In genomic region chr5:88768201-88768600, GRCm38 (mm10) we compare ENCODE assay signal across 20 mouse cellular contexts. TPM values are rescaled to one million over a fixed set of nuclear protein-coding genes. Genes with fewer than 3 reads are reported as not detected.
DNase-seq lines count a peak whose midpoint lies in the region; ATAC-seq and TF ChIP-seq lines count a peak whose summit lies in the region.
"Had no signal": no experiment of that assay in that cellular context is flagged by ENCODE, and none has a peak within 500 bp of the region (broad histone marks: within the 10 kb centered on the region; RNA-seq: fewer than 3 reads in every experiment).

No protein-coding gene starts in this region.

- no peaks in the 10 kb centered on the region for H3K9me3 ChIP-seq in G1E (replicated peaks)
- H3K9me3 ChIP-seq in intestine, postnatal 0 days (ENCODE audit: control insufficient read depth), result no peaks in the 10 kb centered on the region
- no peaks in the 10 kb centered on the region for H3K9me3 ChIP-seq in liver, embryonic 15.5 days (replicated peaks)
- H3K9me3 ChIP-seq: forebrain, embryonic 15.5 days; hindbrain, embryonic 15.5 days; midbrain, embryonic 15.5 days had no signal

- no peak for TF ChIP-seq CTCF in G1E (IDR thresholded peaks at IDR 0.05; ENCODE audit: low read depth, low read length)
- TF ChIP-seq CTCF in bone marrow, adult 2 months (IDR thresholded peaks at IDR 0.05; ENCODE audit: control insufficient read depth, insufficient read depth, low read length), result no peak
- 0 out of 2 replicates have a peak, but pooled peaks have one; percentile 23 for TF ChIP-seq CTCF in intestine, postnatal 0 days (IDR thresholded peaks at IDR 0.05; ENCODE audit: low read depth)
- TF ChIP-seq CTCF in kidney, adult 2 months (conservative IDR thresholded peaks at IDR 0.05; ENCODE audit: insufficient read depth, insufficient read length, low read depth, low read length), result no peak

- 58% methylated on average over 6 of the region's 6 CpGs for whole genome bisulfite sequencing in bone marrow, adult 2 months
- 45% methylated on average over 6 of the region's 6 CpGs for WGBS in intestine, postnatal 0 days
- 33% methylated on average over 6 of the region's 6 CpGs for WGBS in liver, embryonic 15.5 days (ENCODE audit: insufficient replicate concordance)
- 87% methylated on average over 6 of the region's 6 CpGs for WGBS in kidney, adult 2 months

- no peak overlapping the region; the same call in 1 of the 2 replicates for H3K4me3 ChIP-seq in G1E (ENCODE audit: low read depth, low read length)
- H3K4me3 ChIP-seq in bone marrow, adult 2 months (replicated peaks; ENCODE audit: control insufficient read depth, low read depth, low read length), result peak overlapping the region; percentile 41
- H3K4me3 ChIP-seq in intestine, postnatal 0 days (ENCODE audit: low read depth, low read length), result no peak overlapping the region
- H3K4me3 ChIP-seq in liver, embryonic 15.5 days (replicated peaks), result peak overlapping the region; percentile 82
- H3K4me3 ChIP-seq in kidney, adult 2 months (ENCODE audit: insufficient read depth, low read depth, low read length), result no peak overlapping the region
- H3K4me3 ChIP-seq: forebrain, embryonic 15.5 days; hindbrain, embryonic 15.5 days; midbrain, embryonic 15.5 days had no signal

- peak; percentile 29 for ATAC-seq in G1E (ENCODE audit: extremely low read depth, insufficient number of reproducible peaks, low FRiP score, poor library complexity, severe bottlenecking)
- ATAC-seq in intestine, postnatal 0 days, result 0 out of 2 replicates have a peak, but pooled peaks have one; percentile 16
- peak; percentile 22 for ATAC-seq in liver, embryonic 15.5 days (ENCODE audit: insufficient read depth)
- ATAC-seq: forebrain, embryonic 15.5 days; lung, postnatal 0 days; midbrain, embryonic 15.5 days had no signal

- no peak overlapping the region for H3K9ac ChIP-seq in intestine, postnatal 0 days (ENCODE audit: low read depth, low read length)
- peak overlapping the region; percentile 93; the same call in 1 of the 2 replicates for H3K9ac ChIP-seq in liver, embryonic 15.5 days
- H3K9ac ChIP-seq: forebrain, embryonic 15.5 days; hindbrain, embryonic 15.5 days; midbrain, embryonic 15.5 days had no signal

- peak overlapping the region; percentile 82 for H3K27ac ChIP-seq in bone marrow, adult 2 months (ENCODE audit: control insufficient read depth, insufficient read depth, low read depth, low read length, poor library complexity)
- no peak overlapping the region for H3K27ac ChIP-seq in intestine, postnatal 0 days (ENCODE audit: low read depth, low read length)
- H3K27ac ChIP-seq in liver, embryonic 15.5 days (replicated peaks), result peak overlapping the region; percentile 94
- no peak overlapping the region for H3K27ac ChIP-seq in kidney, adult 2 months (ENCODE audit: insufficient read depth, low read depth, low read length)
- H3K27ac ChIP-seq: forebrain, embryonic 15.5 days; hindbrain, embryonic 15.5 days; midbrain, embryonic 15.5 days had no signal

- DNase-seq in G1E (ENCODE audit: low spot score), result no peak
- no peak for DNase-seq in thymus, postnatal 25 days
- DNase-seq in kidney, adult 18-20 months, result no peak
- DNase-seq in kidney, adult 2 months, result no peak
- no peak for DNase-seq in frontal cortex, postnatal 14 days (ENCODE audit: low spot score in 2 of 2)
- DNase-seq: adrenal gland, postnatal 14 days; B cell, adult 2 months; cerebellum, adult 8-10 months; heart, postnatal 4 days; kidney, adult 8-10 months; kidney, postnatal 14 days; right cerebral cortex, postnatal 4 days; thymus, postnatal 36 days had no signal

- peaks cover 55% of the 10 kb centered on the region for H3K36me3 ChIP-seq in G1E (replicated peaks)
- H3K36me3 ChIP-seq in intestine, postnatal 0 days (ENCODE audit: control insufficient read depth, insufficient read depth), result peaks cover 10% of the 10 kb centered on the region; the same call in 1 of the 2 replicates
- H3K36me3 ChIP-seq in liver, embryonic 15.5 days (replicated peaks), result peaks cover 49% of the 10 kb centered on the region
- no peaks in the 10 kb centered on the region for H3K36me3 ChIP-seq in kidney, adult 2 months (ENCODE audit: control insufficient read depth, insufficient read depth, low read length)

- no peak for TF ChIP-seq POLR2A in bone marrow, adult 2 months (IDR thresholded peaks at IDR 0.05; ENCODE audit: borderline replicate concordance, control insufficient read depth, low read depth, low read length)
- TF ChIP-seq POLR2A in kidney, adult 2 months (IDR thresholded peaks at IDR 0.05; ENCODE audit: low read depth, low read length), result no peak

- H3K4me2 ChIP-seq in intestine, postnatal 0 days (replicated peaks; ENCODE audit: low read depth), result peak overlapping the region; percentile 10; the same call in 1 of the 2 replicates
- H3K4me2 ChIP-seq in liver, embryonic 15.5 days, result peak overlapping the region; percentile 69
- H3K4me2 ChIP-seq: forebrain, embryonic 15.5 days; hindbrain, embryonic 15.5 days; midbrain, embryonic 15.5 days had no signal

- H3K27me3 ChIP-seq in G1E (ENCODE audit: insufficient read depth, low read length), result no peaks in the 10 kb centered on the region
- no peaks in the 10 kb centered on the region for H3K27me3 ChIP-seq in intestine, postnatal 0 days (replicated peaks; ENCODE audit: control insufficient read depth, insufficient read depth, low read length)
- H3K27me3 ChIP-seq in liver, embryonic 15.5 days, result no peaks in the 10 kb centered on the region
- H3K27me3 ChIP-seq in kidney, adult 2 months (replicated peaks; ENCODE audit: control insufficient read depth, insufficient read depth, low read length), result no peaks in the 10 kb centered on the region
- H3K27me3 ChIP-seq: forebrain, embryonic 15.5 days; hindbrain, embryonic 15.5 days; midbrain, embryonic 15.5 days had no signal

- peaks cover 38% of the 10 kb centered on the region for H3K4me1 ChIP-seq in G1E (ENCODE audit: insufficient read depth, low read depth, low read length)
- peaks cover 2% of the 10 kb centered on the region; the same call in 1 of the 2 replicates for H3K4me1 ChIP-seq in bone marrow, adult 2 months (ENCODE audit: control insufficient read depth, insufficient read depth, low read length)
- H3K4me1 ChIP-seq in intestine, postnatal 0 days (replicated peaks; ENCODE audit: control insufficient read depth, insufficient read depth, low read length), result no peaks in the 10 kb centered on the region
- H3K4me1 ChIP-seq in liver, embryonic 15.5 days (replicated peaks), result peaks cover 49% of the 10 kb centered on the region
- H3K4me1 ChIP-seq in kidney, adult 2 months (ENCODE audit: control insufficient read depth, insufficient read depth, low read length), result peaks cover 4% of the 10 kb centered on the region; the same call in 1 of the 2 replicates

RNA-seq across cellular contexts. Expression of gene Dck, which starts 3.4 kb away (rescaled TPM):
- total RNA-seq in G1E (2014; fragmentation: Nextera tagmentation) (52.4 and 74.6 TPM in 2 replicates), G1E (2017) (31.1 and 41.7 TPM in 2 replicates)
- 5.8 and 6.6 TPM in 2 replicates for polyA plus RNA-seq in G1E (2012)
- 25.0 and 49.8 TPM in 2 replicates for polyA plus RNA-seq in bone marrow, adult 2 months (2011; ENCODE audit: insufficient read depth, insufficient read length, low replicate concordance, missing spikeins)
- polyA plus RNA-seq in intestine, postnatal 0 days (2015; fragmentation: Nextera tagmentation; extraction: Ambion mirVana), result 10.7 and 11.1 TPM in 2 replicates
- 90.6 and 96.1 TPM in 2 replicates for polyA plus RNA-seq in liver, embryonic 15.5 days (2015; fragmentation: Nextera tagmentation; extraction: Ambion mirVana)
- 1.4 and 2.0 TPM in 2 replicates for polyA plus RNA-seq in kidney, adult 2 months (2012; rRNA removed)

RNA-seq across cellular contexts. Expression of gene Mob1b, which starts 47.5 kb away (rescaled TPM):
- total RNA-seq in G1E (2014; fragmentation: Nextera tagmentation) (47.9 and 53.0 TPM in 2 replicates), G1E (2017) (16.7 and 20.7 TPM in 2 replicates)
- 18.4 and 19.5 TPM in 2 replicates for polyA plus RNA-seq in G1E (2012)
- polyA plus RNA-seq in bone marrow, adult 2 months (2011; ENCODE audit: insufficient read depth, insufficient read length, low replicate concordance, missing spikeins), result 9.2 and 13.1 TPM in 2 replicates
- polyA plus RNA-seq in intestine, postnatal 0 days (2015; fragmentation: Nextera tagmentation; extraction: Ambion mirVana), result 8.0 and 9.6 TPM in 2 replicates
- 9.1 and 9.4 TPM in 2 replicates for polyA plus RNA-seq in liver, embryonic 15.5 days (2015; fragmentation: Nextera tagmentation; extraction: Ambion mirVana)
- 5.3 and 6.7 TPM in 2 replicates for polyA plus RNA-seq in kidney, adult 2 months (2012; rRNA removed)

Comparison
In these comparisons a context has a peak if more than half of its experiments do, and no peak if none do; other contexts are left out.
1. H3K4me3 ChIP-seq: peak in bone marrow, adult 2 months (single experiment) and liver, embryonic 15.5 days (single experiment); none in G1E (single experiment), intestine, postnatal 0 days (single experiment) and kidney, adult 2 months (single experiment).
2. H3K27ac ChIP-seq: peak in bone marrow, adult 2 months (single experiment) and liver, embryonic 15.5 days (single experiment); none in intestine, postnatal 0 days (single experiment) and kidney, adult 2 months (single experiment).
3. Peak in every context shown above with its lines, with median percentiles within 50 percentile points of each other: ATAC-seq.